Mouse (Mus musculus) spleen, embryonic (tissue): Measurements from ENCODE around the gene Fam118b.

Experiments
- CTCF ChIA-PET: fragments of 350-600 bp; sonication (Branson Sonifier 250); formaldehyde crosslinking; loops from one replicate; lab custom pipeline; 2022; lab: Charles Lee

The Fam118b gene

DNA sequence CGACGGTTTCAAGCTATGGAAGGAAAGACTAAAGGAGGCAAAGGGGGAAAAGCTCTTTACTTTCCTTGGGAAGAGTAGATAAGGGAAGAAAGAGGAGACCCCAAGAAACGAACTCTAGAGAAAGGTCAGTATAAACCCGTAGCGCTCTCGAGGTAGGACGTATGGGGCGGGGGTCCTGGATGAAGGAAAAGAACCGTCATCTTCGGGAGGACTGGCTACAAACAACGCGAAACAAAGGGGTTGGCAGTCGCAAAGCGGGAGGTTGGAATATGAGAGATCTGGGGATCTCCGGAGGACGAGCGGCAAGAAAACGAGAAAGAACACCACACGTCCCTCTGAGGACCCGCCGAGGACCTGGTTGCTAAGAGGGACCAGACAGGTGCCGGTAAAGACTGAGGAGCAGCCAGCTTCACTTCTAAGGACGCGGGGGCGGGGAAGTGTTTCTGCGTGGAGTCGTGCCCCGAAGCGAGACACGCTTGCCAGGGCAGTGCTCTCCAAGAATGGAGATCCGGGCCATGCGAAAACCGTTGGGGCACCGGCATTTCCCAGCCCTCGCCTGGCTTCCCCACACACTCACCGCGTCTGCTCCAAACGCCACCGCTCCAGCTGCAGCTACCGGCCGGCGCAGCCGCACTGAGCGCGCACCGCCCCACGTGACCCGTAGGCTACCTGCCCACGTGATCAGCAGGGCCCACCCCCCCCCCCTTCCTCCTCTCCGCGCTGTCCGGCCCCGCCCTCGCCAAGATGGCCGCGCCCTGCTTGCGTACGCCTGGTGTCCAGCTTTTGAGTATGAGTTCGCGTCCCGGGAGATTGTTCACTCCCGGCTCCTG, at the start of gene Fam118b, which contains the start of gene Rpusd4:
TSS of gene Fam118b (minus strand) at position 660 of the 830 bp plus-strand sequence.
TSS of gene Rpusd4 (plus strand) at position 720 of the 830 bp plus-strand sequence.
- CTCF ChIA-PET, result interaction anchor here (0.7 kb wide), 1 partner anchor 14 kb away, joined by 11 read pairs; no protein-coding TSS in a partner anchor

DNA sequence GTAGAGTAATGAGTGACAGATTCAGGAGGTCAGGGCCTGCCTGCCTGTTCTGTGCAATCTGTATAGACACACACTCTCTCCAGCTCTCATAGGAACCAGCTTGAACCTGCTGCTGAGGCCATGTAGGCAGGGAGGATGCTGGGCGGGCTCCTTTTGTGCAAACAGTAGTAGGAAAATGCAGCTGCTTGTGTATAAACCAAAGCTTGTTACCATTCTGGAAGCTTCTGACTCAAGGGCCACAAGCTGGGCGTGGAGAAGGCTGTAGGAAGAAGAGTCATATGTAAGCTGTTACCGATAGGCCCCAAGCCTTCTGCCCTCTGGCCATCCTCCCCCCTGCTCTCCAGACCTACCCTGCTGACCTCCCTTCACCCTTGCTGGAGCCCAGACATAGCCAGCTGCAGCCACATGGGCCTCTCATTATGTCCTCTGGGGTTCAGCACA, 49.2 kb upstream of the Fam118b start:
- CTCF ChIA-PET, result no interaction called here

DNA sequence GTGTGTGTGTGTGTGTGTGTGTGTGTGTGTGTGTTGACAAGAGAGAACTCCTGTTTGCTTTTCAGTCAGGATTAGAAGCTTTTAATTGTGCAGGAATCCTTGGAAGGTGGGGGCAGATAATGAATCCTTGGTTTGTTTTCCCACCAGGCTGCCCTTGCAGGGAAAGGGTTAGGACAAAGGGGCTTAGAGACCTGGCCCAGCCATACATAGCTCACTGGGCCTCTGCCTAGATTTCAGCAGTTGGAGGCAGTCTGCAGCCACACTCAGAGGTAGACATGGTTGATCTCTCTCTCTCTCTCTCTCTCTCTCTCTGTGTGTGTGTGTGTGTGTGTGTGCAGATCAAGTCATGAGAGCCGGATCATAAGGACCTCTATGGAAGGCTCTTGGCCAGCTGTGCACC, 46.6 kb upstream of the Fam118b start:
- CTCF ChIA-PET, result interaction anchor here (0.5 kb wide), 1 partner anchor 174 kb away, joined by 3 read pairs; no protein-coding TSS in a partner anchor

DNA sequence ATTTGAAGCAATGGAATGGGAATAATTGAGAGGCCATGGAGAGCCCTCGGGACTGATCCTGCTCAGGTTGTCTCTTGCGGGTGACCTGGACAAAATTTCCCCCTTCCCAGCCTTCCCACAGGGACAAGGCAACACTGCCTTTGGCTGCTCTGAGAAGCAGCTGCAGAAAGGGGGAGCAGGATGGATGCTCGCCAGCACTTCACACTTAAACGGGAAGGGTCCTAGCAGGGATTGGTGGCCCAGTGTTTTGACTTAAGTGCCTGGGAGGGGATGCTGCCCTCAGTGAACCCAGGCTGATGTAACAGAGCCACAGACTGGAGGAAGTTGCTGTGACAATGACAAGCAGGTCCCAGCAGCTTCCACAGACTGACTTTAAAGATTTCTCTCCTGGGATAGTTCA, 46.0 kb upstream of the Fam118b start:
- CTCF ChIA-PET, result no interaction called here

DNA sequence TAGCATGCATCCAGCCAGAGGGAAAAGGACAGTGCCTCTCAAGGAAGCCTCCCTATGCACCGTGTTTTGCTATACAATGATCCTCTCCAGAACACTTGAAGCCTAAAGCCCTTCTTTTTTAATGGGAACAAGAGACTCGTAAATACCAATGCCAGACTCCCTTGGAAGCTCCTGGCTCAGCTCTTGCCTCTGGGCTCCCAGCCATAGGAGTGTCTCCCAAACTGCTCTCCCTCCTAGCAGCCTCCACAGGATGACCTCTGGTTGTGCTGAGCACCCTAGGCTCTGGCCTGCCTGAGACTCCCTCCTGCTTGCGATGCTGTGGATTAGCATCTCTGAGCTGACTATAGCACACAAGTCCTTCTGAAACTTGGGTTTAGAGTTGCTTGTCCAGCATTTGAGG, 44.9 kb upstream of the Fam118b start:
- CTCF ChIA-PET, result interaction anchor here (0.5 kb wide), 1 partner anchor 21 kb away, joined by 16 read pairs; no protein-coding TSS in a partner anchor

DNA sequence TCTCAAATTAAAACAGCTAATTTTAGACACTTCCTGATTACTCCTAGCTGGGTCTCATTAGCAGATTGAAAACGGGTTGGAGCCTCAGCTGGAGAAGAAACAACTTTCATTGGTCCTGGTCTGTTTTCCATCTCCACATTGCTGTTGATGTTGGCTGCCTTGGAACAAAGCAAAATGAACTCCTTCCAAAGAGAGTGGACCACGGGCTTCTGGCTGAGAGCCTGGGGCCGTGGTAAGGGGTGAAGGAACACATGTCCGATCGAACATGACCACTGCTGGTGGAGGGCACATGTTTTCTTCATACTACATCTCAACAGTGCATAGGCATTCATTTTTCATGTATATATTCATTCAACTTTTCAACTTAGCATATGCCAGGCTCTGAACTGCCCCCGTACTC, 42.8 kb upstream of the Fam118b start:
- CTCF ChIA-PET, result no interaction called here

DNA sequence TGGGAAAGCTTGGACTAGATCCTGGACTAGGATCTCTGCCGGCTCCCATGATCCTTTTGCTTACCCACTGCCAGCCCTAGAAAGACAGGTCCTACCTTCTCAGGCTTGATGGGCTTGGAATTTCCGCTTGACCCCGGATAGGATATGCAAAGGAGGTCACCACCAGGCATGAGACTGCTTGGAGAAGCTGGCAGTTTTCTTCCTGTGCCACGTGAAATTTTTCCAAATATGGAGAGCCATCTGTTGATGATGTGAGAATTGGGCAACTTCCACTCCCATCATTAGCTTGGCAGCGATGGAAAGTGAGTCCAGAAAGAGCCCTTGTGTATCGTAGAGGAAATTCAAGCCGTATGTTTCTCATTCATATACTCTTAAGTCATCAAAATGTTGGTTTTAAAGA, 39.9 kb upstream of the Fam118b start:
- CTCF ChIA-PET, result no interaction called here

DNA sequence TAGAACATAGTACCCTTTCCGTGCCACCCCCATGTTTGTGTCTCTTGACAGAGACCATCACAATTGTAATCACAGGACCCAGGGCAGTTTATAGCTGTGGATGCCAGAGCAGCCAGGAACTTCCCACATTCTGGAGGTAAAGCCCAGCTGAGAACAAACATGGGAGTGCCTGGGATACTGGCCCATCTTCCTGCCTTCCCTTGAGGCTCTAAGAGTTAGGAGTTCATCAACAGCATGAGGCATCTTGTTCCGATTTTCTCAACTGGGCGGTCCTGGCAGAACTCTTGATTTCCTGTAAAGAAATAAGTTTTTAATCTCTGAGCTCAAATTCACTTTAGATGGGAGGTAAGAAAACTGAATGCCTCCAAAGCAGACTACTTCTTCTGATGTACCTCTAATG, 34.6 kb upstream of the Fam118b start:
- CTCF ChIA-PET, result no interaction called here

DNA sequence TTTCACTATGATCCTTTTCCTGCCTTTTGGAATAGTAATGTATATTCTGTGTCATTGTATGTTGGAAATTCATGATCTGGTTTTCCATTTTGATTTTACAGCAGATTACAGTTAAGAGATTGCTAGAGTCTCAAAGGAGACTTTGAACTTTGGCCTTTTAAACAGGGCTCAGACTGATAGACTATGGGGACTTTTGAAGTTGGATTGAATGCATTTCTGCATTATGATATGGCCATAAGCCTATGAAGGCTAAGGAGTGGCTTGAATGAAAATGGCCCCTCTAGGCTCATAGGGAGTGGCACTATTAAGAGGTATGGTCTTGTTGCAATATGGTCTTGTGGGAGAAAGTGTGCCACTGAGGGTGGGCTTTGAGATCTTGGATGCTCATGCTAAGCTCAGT, 30.2 kb upstream of the Fam118b start:
- CTCF ChIA-PET, result no interaction called here

DNA sequence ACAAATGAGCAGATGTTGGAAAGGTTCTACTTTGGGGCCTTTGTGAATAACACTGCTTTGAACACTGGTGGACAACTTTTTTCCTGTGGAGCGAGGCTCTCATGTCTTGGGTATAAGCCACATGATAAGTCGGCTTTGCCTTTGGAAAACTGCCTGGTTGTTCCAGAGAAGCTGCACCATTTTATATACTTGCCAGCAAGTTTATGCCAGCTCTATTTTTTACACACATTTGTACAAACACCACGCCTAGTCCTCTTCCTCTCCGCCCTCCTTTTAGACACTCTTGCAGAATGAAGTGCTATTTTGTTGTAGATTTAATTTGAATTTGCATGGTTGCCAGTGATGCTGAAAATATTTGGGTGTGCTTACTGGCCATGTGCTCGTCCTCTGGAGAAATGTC, 25.9 kb upstream of the Fam118b start:
- CTCF ChIA-PET, result no interaction called here

DNA sequence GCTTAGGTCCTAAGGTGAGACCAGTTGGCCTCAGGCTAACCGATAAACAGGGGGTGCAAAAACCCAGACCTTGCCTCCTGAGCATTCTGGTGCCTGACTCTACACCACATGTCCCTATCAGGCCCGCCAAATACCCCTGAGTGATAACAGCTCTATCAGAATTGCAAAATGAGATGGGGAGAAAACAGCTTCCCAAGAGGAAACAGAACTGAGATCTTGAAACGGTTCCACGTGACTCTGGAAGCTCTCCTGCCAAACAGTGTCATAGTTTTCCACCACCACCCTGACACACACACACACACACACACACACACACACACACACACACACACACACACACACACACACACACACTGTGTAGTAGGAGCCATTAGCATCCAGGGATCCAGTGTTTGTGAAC, 23.3 kb upstream of the Fam118b start:
- CTCF ChIA-PET, result no interaction called here

DNA sequence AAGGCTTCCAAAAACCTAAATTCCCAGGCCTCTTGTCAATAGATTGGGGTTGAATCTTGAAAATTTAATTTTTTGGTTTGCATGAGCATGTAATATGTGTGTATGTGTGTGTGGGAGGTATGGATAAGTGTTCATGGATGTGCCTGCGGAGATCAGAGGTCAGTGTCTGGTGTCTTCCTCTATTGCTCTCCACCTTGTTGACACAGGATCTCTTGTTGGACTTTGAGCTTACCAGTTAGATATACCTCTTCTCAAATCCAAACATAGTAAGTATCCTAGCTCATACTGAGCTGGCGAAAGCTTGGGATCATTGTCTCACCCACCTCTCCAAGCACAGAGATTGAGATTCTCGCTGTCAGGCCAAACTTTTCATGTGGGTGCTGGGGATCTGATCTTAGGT, 22.8 kb upstream of the Fam118b start:
- CTCF ChIA-PET, result no interaction called here

DNA sequence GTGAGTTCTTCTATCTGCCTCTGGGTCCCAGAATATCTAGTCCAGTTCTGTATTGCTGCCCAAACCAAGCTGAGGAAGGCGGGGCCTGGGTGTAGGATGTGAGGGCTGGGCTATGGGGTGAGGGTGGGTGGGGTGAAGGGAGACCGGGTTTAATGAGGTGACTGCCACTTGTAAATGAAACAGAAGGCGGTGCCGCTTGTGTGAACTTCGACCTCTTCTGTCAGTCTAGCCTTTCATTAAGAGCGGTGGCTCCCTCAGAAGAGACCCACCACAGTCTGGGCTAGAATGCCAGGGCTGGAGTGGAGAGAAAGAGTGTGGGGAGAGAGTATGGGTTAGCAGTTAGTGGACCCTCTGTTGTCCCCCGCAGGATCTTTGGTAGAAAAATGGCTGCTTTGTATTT, 22.4 kb upstream of the Fam118b start:
- CTCF ChIA-PET, result no interaction called here

DNA sequence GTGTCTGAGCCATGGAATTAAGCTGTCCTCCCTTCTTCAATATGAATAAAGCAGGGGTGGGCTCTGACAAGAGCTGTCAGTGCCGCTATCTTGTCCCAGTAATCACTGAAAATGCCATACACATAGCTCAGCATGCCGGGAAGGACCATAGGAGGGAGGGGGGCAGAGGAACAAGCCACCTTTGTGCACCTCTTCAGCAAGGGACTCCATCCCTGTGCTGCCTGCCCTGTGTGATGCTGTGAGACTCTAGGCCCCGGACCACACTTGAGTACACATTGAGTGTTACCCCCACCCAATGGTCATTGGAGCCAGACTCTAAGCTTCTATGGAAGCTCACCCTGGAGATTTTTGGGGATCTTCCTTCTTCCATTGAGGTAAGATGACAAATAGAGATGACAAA, 18.7 kb upstream of the Fam118b start:
- CTCF ChIA-PET, result no interaction called here

DNA sequence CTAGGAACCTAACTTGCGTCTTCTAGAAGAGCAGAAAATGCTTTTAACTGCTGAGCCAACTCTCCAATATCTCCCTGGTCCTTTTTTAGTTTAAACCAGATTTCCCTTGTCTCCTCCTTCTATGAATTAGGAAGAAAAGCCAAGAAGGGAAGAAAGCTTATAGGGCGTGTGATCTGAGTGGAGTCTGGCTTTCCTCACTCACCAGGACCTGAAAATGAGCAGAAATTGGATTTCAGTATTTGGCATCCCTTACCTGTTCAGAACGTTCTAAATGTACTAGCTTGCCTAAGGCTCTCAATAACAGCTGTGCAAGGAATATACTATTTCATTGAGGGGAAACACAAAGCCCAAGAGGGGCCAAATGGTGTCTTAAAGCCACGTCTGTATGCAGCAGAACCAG, 16.7 kb upstream of the Fam118b start:
- CTCF ChIA-PET, result no interaction called here

DNA sequence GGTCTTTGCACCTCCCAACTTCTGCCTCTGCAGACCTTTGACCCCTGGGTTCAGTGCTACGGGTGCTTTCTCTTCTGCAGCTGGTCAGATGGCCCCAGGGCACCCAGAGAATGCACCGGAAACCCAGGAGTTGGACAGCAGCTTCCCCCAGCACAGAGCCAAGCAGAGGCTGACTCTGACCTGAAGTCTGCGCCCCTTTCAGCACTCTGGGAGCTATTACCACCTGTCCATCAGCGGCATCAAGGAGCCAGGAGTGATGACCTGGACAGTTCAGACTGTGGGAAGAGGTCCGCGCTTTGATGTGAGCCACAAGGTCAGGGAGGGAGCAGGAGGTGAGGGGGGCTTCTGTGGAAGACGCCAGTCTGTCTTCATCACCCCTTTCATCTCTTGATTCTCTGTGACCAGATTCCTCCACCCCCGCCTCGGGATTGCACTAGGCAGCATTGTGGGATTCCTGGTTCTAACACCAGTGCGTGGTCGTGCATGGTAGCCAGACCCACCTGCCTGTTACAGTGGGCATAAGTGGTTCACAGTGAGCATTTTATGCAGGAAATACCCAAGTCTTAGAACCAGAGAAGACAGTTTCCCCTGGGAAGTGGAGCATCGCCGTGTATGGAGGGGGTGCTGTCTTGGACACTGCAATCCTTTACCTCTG, 15.9 kb upstream of the Fam118b start:
- CTCF ChIA-PET, result no interaction called here

DNA sequence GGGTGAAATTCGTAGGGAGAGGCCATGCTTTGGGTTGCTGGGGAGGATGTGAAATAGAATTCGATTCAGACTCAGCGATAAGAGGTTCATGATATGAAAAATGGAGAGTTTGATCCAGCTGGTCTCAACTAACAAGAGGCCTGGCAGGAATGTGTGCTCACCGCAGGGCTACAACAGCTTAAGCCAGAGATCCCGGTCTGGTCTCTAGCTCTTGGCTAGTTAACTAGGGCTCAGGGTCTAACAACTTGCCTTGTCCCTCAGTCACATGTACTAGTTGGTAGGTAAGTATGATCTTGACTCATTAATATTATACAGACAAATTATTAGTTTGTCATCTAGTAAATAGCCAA, 15.2 kb upstream of the Fam118b start:
- CTCF ChIA-PET, result interaction anchor here (1.8 kb wide), 1 partner anchor 255 kb away, joined by 9 read pairs; no protein-coding TSS in a partner anchor

DNA sequence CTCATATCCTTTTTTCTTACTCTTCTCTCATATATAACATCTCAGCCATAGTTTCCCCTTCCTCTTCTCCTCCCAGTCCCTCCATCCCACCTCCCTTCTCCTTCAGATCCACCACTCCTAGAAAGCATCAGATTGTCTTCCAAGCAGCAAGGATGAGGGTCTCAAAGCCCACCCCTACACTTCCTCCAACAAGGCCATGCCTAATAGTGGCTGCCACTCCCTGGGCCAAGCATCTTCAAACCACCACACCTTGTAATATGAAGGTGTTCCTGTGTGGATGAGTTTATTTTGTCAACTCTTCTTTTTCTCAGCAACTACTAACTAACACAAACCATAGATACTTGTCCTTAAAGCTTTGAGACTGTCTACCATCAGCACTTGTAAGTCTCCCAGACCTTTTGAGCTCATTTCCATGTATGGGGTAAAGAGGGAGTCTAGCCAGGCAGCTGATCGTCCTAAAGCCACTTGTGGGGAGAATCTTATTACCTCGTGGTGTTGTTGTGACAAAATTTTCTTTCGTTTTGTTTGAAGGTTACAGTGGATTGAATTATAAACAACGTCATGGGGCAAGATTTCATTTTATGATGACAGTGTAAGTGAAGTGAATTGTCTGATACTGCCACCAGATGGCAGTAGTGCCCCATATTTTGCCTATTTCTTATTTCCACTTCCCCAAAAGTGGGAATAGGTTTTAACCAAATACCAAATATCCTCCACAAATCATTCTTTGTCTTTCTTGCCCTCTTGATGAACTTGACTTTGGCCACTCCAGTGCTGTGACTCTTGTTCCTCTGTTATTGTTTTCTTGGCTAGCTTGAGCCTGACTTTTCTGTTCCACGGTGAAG, 14.6 kb upstream of the Fam118b start:
- CTCF ChIA-PET, result interaction anchor here (1.8 kb wide), 1 partner anchor 256 kb away, joined by 9 read pairs; no protein-coding TSS in a partner anchor

DNA sequence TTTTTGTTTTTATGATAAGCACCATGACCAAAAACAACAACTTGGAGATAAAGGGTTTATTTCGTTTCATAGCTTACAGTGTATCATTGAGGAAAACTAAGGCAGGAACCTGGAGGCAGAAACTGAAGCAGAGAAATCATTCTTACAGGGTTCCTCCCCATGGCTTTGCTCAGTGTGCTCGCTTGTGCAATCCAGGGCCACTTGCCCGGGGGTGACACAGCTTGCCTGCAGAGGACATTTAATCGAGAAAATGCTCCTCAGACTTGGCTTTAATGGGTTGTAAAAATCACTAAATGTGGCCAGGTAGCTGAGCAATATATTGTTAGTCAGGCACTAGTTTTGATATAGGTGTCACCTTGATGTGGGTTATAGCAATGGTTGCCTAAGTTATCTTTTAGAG, 10.8 kb upstream of the Fam118b start:
- CTCF ChIA-PET, result no interaction called here

DNA sequence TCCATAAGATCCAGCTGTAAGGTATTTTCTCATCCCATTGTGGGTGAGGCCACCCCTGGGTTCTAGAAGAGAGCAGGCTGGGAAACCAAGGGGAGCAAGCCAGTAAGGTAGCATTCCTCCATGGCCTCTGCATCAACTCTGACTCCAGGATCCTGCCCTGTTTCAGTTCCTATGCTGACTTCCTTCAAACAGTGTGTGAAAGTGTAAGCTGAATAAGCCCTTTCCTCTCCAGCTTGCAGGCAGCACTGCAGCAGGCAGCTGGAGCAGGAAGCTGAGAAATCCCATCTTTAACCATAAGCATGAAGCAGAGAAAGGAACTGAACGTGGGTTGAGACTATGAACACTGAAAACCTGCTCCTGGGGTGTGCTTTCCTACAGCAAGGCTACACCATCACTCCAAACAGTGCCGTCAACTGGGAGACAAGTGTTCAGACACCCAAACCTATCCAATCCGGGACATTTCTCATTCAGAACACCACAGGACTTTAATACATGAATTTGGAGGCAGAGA, 10.3 kb upstream of the Fam118b start:
- CTCF ChIA-PET, result no interaction called here

DNA sequence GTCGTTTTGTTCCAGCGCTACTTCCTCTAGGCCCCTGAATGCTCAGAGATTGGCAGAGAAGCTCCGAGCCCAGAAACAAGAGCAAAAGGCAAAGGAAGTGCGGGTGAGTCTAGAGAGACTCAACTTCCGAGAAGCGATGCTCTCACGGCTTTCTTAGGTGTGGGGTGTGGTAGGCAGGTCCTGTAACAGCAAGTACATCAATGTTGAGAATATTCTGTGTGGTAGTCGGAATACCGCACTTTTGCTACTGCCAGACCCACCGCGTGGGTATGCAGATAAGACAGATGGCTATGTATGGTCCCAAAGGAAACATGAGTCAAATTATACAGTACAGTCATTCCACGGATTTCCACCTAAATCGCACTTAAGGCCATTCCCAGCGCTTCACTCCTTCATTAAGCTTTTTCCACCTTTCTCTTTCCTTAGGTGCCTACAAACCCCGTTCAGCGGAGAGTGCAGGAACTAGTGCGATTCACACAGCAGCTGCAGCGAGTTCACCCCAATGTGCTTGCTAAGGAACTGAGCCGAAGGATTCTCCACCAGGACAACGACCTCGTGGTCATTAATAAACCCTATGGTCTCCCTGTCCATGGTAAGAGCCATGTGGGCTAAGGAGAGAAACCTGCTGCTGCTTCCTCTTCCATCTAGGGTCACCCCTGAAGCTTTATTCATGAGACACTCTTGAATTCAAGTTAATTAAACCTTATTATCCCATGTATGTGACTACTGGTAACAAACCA, 541 bp upstream of the Fam118b start:
- CTCF ChIA-PET, result no interaction called here
